Mouse (Mus musculus): ENCODE results near the gene Zdhhc24.

GRCm38 (mm10) chr19:4919652-4920051, 41.2 kb downstream of the Zdhhc24 start:
- TF ChIP-seq CTCF (IDR thresholded peaks at IDR 0.05; ENCODE audit: low read depth) (no peak), EP300 (IDR thresholded peaks at IDR 0.05; ENCODE audit: low read depth) (no peak)
